Mouse (Mus musculus) stomach, embryonic 16.5 days (tissue): ENCODE results near the gene Map3k14. TPM values are rescaled to one million over a fixed set of nuclear protein-coding genes. Genes with fewer than 3 reads are reported as not detected.

Source experiments
- ATAC-seq: fragments of 200-750 bp; cut with Nextera tagmentation; 2 replicates; pipeline ENCODE4 v1.8.0; 2017; ENCODE audit warnings: moderate number of reproducible peaks, moderate TSS enrichment; ENCODE audit not compliant: insufficient read depth, low FRiP score
- H3K27ac ChIP-seq: fragments of 300-500 bp; sonication (generic); 2 replicates; pipeline ENCODE4 v1.5.1; 2014; ENCODE audit warnings: low read length
- H3K27me3 ChIP-seq: fragments of 300-500 bp; sonication (generic); 2 replicates; pipeline ENCODE4 v1.6.1; 2014; ENCODE audit warnings: low read length, control low read depth, mixed read lengths; ENCODE audit not compliant: control insufficient read depth, insufficient read depth
- H3K36me3 ChIP-seq: fragments of 300-500 bp; sonication (generic); 2 replicates; pipeline ENCODE4 v1.6.1; 2014; ENCODE audit warnings: low read length; ENCODE audit not compliant: control insufficient read depth, insufficient read depth
- H3K4me1 ChIP-seq: fragments of 300-500 bp; sonication (generic); 2 replicates; pipeline ENCODE4 v1.6.1; 2014; ENCODE audit warnings: low read length, control low read depth, mixed read lengths; ENCODE audit not compliant: control insufficient read depth, insufficient read depth
- H3K4me2 ChIP-seq: fragments of 300-500 bp; sonication (generic); 2 replicates; pipeline ENCODE4 v1.6.1; 2014; ENCODE audit warnings: low read depth, low read length, mixed read lengths
- H3K4me3 ChIP-seq: fragments of 300-500 bp; sonication (generic); replicated peaks from 2 replicates; pipeline ENCODE4 v1.5.1; 2014; ENCODE audit warnings: mild to moderate bottlenecking, low read length
- H3K9ac ChIP-seq: fragments of 300-500 bp; sonication (generic); 2 replicates; pipeline ENCODE4 v1.6.1; 2014; ENCODE audit warnings: low read length
- H3K9me3 ChIP-seq: fragments of 300-500 bp; sonication (generic); replicated peaks from 2 replicates; pipeline ENCODE4 v1.6.1; 2016; ENCODE audit warnings: low read length, control low read depth; ENCODE audit not compliant: control insufficient read depth
- WGBS: fragments of 180-500 bp; shearing (Covaris S2); extraction: QIAGEN DNeasy Blood & Tissue Kit; methylation state at CpG from one replicate; pipeline ENCODE4 v1.1.7; 2014; 5-methylcytosine and 5-hydroxymethylcytosine counted together
- polyA plus RNA-seq: library from polyadenylated mRNA; unstranded; fragments of >200 nt; fragmentation: Nextera tagmentation; extraction: Ambion mirVana; gene quantifications from 2 replicates; pipeline ENCODE4 v1.2.1, GENCODE M21; 2015

Map3k14 gene
- polyA plus RNA-seq, 1 experiment from 2014 or later = 4.9 TPM

GRCm38 (mm10) chr11:103285276-103285675 is 18.0 kb upstream of the Map3k14 start:
- no peak for ATAC-seq
- WGBS = 73% methylated on average over 10 of the region's 10 CpGs
- Histone ChIP-seq H3K36me3 (no peaks in the 10 kb centered on the region), H3K4me1 (peaks cover 12% of the 10 kb centered on the region; the same call in 1 of the 2 replicates), H3K4me3 (no peak overlapping the region), H3K9ac (peak overlapping the region; percentile 43; the same call in 1 of the 2 replicates), H3K4me2 (no peak overlapping the region), H3K27ac (peak overlapping the region; percentile 57), H3K9me3 (no peaks in the 10 kb centered on the region), H3K27me3 (no peaks in the 10 kb centered on the region)

- no peak overlapping the region for H3K27ac ChIP-seq
- H3K9me3 ChIP-seq = no peaks in the 10 kb centered on the region
- no peak overlapping the region for H3K4me2 ChIP-seq
- 65% methylated on average over 7 of the region's 7 CpGs for WGBS
- no peak overlapping the region for H3K9ac ChIP-seq
- H3K4me3 ChIP-seq = no peak overlapping the region
- no peak for ATAC-seq
- H3K4me1 ChIP-seq = peaks cover 7% of the 10 kb centered on the region; the same call in 1 of the 2 replicates
- no peaks in the 10 kb centered on the region for H3K27me3 ChIP-seq
- no peaks in the 10 kb centered on the region for H3K36me3 ChIP-seq
Measured at GRCm38 (mm10) chr11:103281784-103282183, 14.5 kb upstream of the Map3k14 start.

- Histone ChIP-seq H3K9ac (no peak overlapping the region), H3K4me1 (no peaks in the 10 kb centered on the region), H3K36me3 (no peaks in the 10 kb centered on the region), H3K4me3 (no peak overlapping the region), H3K4me2 (no peak overlapping the region), H3K27ac (no peak overlapping the region), H3K27me3 (no peaks in the 10 kb centered on the region), H3K9me3 (no peaks in the 10 kb centered on the region)
- 85% methylated on average over 8 of the region's 8 CpGs for WGBS
- ATAC-seq = no peak
Measured at GRCm38 (mm10) chr11:103276450-103276849, 9.2 kb upstream of the Map3k14 start.

- H3K4me2 ChIP-seq = no peak overlapping the region
- H3K9ac ChIP-seq = no peak overlapping the region
- no peak overlapping the region for H3K27ac ChIP-seq
- no peaks in the 10 kb centered on the region for H3K9me3 ChIP-seq
- H3K4me1 ChIP-seq = peaks cover 8% of the 10 kb centered on the region
- no peak for ATAC-seq
- no peak overlapping the region for H3K4me3 ChIP-seq
- H3K36me3 ChIP-seq = no peaks in the 10 kb centered on the region
- 87% methylated on average over 3 of the region's 3 CpGs for WGBS
- no peaks in the 10 kb centered on the region for H3K27me3 ChIP-seq
Measured at GRCm38 (mm10) chr11:103272888-103273287, 5.6 kb upstream of the Map3k14 start.

- Histone ChIP-seq H3K9me3 (no peaks in the 10 kb centered on the region), H3K4me3 (no peak overlapping the region), H3K4me2 (no peak overlapping the region), H3K9ac (no peak overlapping the region), H3K4me1 (peaks cover 8% of the 10 kb centered on the region), H3K36me3 (no peaks in the 10 kb centered on the region), H3K27ac (no peak overlapping the region), H3K27me3 (no peaks in the 10 kb centered on the region)
- 68% methylated on average over 6 of the region's 6 CpGs for WGBS
- no peak for ATAC-seq
Measured at GRCm38 (mm10) chr11:103271979-103272378, 4.7 kb upstream of the Map3k14 start.

DNA sequence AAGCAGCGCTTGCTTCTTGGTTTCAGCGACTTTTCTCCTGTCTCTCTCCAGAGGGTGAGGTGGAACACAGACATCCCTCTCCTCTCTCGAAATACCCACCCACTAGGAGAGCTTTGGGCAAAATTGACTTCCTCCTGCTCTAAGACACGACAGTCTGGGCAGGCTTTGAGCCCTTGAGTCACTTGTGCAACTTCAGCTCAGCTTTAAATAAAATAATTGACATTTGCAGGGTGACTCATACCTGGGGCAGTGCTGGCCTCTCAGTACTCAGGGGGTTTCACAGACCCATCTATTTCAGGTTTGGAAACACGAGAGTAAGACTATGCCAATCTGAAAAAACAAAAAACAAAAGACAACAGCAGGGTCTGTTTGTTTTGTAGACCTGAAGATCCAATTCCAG is 2.2 kb upstream of the Map3k14 start:
- no peaks in the 10 kb centered on the region for H3K9me3 ChIP-seq
- H3K9ac ChIP-seq = no peak overlapping the region
- peaks cover 20% of the 10 kb centered on the region for H3K4me1 ChIP-seq
- no peaks in the 10 kb centered on the region for H3K27me3 ChIP-seq
- H3K36me3 ChIP-seq = no peaks in the 10 kb centered on the region
- H3K4me2 ChIP-seq = no peak overlapping the region
- H3K4me3 ChIP-seq = no peak overlapping the region
- no peak overlapping the region for H3K27ac ChIP-seq
- ATAC-seq = no peak
- 60% methylated on average over 5 of the region's 5 CpGs for WGBS

DNA sequence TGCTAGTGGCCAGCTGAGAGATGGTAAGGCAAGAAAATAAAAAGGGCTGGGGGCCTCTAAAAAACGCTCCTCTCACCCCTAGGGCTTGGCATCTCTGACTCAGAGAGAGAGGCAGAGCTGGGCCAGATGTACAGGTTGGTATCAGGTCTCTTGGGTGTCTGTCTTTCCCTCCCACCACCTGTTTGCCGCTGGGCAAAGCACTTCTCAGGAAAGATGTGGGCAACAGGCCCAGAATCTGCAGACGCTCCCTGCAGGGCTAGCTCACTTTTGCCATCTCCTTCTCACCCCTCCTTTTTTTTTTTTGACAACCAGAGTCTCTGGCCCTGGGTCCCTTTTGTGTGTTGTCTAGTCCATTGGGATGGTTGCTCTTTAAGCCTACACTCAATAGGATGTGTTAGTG is 1.6 kb upstream of the Map3k14 start:
- Histone ChIP-seq H3K9ac (no peak overlapping the region), H3K4me2 (no peak overlapping the region), H3K9me3 (no peaks in the 10 kb centered on the region), H3K4me1 (peaks cover 23% of the 10 kb centered on the region), H3K27me3 (no peaks in the 10 kb centered on the region), H3K4me3 (no peak overlapping the region), H3K27ac (no peak overlapping the region; the same call in 1 of the 2 replicates), H3K36me3 (no peaks in the 10 kb centered on the region)
- 75% methylated on average over 3 of the region's 3 CpGs for WGBS
- ATAC-seq = no peak

- Histone ChIP-seq H3K27ac (peak overlapping the region; percentile 83), H3K4me1 (peaks cover 28% of the 10 kb centered on the region), H3K4me2 (peak overlapping the region; percentile 78), H3K9me3 (no peaks in the 10 kb centered on the region), H3K9ac (no peak overlapping the region), H3K36me3 (no peaks in the 10 kb centered on the region), H3K4me3 (peak overlapping the region; percentile 76; the same call in 1 of the 2 replicates), H3K27me3 (no peaks in the 10 kb centered on the region)
- WGBS = 66% methylated on average over 4 of the region's 4 CpGs
- ATAC-seq = no peak
Measured at GRCm38 (mm10) chr11:103268350-103268749, 1.1 kb upstream of the Map3k14 start.

GRCm38 (mm10) chr11:103266729-103267345 is 435 bp downstream of the Map3k14 start:
- WGBS = under 1% methylated on average over 42 of the region's 42 CpGs
- Histone ChIP-seq H3K4me3 (peak overlapping the region; percentile 76), H3K27ac (peak overlapping the region; percentile 77), H3K9me3 (no peaks in the 10 kb centered on the region), H3K27me3 (no peaks in the 10 kb centered on the region), H3K9ac (peak overlapping the region; percentile 88), H3K4me2 (peak overlapping the region; percentile 82), H3K4me1 (peaks cover 42% of the 10 kb centered on the region), H3K36me3 (no peaks in the 10 kb centered on the region)
- no peak for ATAC-seq
